Mouse (Mus musculus) heart, adult 2 months (tissue): Measurements from ENCODE around the gene Tesk2. TPM values are rescaled to one million over a fixed set of nuclear protein-coding genes. Genes with fewer than 3 reads are reported as not detected.
A peak's percentile ranks its signal among the peaks of the same experiment; 100 is the strongest.

Experiments used
- DNase-seq, 2 experiments: peaks; one replicate each; pipeline ENCODE4 v3.0.0; 2021
- H3K27ac ChIP-seq: fragments of 200-600 bp; 2 replicates; pipeline ENCODE4 v1.8.1; 2022
- H3K27me3 ChIP-seq: fragments of 200-500 bp; 2 replicates; pipeline ENCODE4 v1.6.1; 2012; ENCODE audit warnings: mild to moderate bottlenecking, low read length, inconsistent platforms, mixed read lengths; ENCODE audit not compliant: control insufficient read depth, insufficient read depth
- H3K36me3 ChIP-seq: fragments of 200-500 bp; 2 replicates; pipeline ENCODE4 v1.6.1; 2012; ENCODE audit warnings: low read length, inconsistent platforms; ENCODE audit not compliant: control insufficient read depth, insufficient read depth
- H3K4me1 ChIP-seq: fragments of 200-500 bp; 2 replicates; pipeline ENCODE4 v1.6.1; 2011; ENCODE audit warnings: low read length; ENCODE audit not compliant: control insufficient read depth, insufficient read depth
- H3K4me3 ChIP-seq: fragments of 200-600 bp; 2 replicates; pipeline ENCODE4 v1.8.1; 2022
- H3K79me2 ChIP-seq: fragments of 200-500 bp; replicated peaks from 2 replicates; pipeline ENCODE4 v1.6.1; 2012; ENCODE audit warnings: mild to moderate bottlenecking, inconsistent platforms, low read length, moderate library complexity, mixed read lengths; ENCODE audit not compliant: control insufficient read depth, insufficient read depth
- H3K9ac ChIP-seq: fragments of 200-500 bp; 2 replicates; pipeline ENCODE4 v1.6.1; 2012; ENCODE audit warnings: low read depth, mild to moderate bottlenecking, control low read depth, inconsistent platforms, low read length, mixed read lengths
- CTCF ChIP-seq: fragments of 200-600 bp; IDR thresholded peaks from 2 replicates; pipeline ENCODE4 v1.8.1; 2022; ENCODE audit warnings: antibody characterized with exemption, mild to moderate bottlenecking, moderate library complexity
- EP300 ChIP-seq: fragments of 200-500 bp; IDR thresholded peaks from 2 replicates; pipeline ENCODE4 v1.6.1; 2011; ENCODE audit warnings: low read depth, low read length, control low read depth; ENCODE audit not compliant: insufficient read depth
- POLR2A ChIP-seq: fragments of 200-500 bp; IDR thresholded peaks from 2 replicates; pipeline ENCODE4 v1.6.1; 2011; ENCODE audit warnings: mild to moderate bottlenecking, low read depth, low read length, control low read depth; ENCODE audit not compliant: insufficient read depth
- WGBS: fragments of 180-500 bp; shearing (Covaris S2); methylation state at CpG from one replicate; pipeline ENCODE4 v1.1.7; 2018; 5-methylcytosine and 5-hydroxymethylcytosine counted together
- intact Hi-C: fragments of 180-260 bp; cut with DNase I; formaldehyde crosslinking; loops from one replicate; pipeline ENCODE4 v1.15.1; 2025
- polyA plus RNA-seq: library from polyadenylated mRNA; depleted of rRNA; stranded (reverse); fragments of >200 nt; gene quantifications from 2 replicates; pipeline ENCODE4 v1.2.3, GENCODE M21; 2012
- total RNA-seq, 2 experiments: library from RNA; stranded (reverse); gene quantifications; 2 replicates each; pipeline ENCODE4 v1.2.3; 2021

Gene Tesk2
- total and polyA plus RNA-seq, 3 experiments: 1.5 to 2.3 (median 1.6) TPM

GRCm38 (mm10) chr4:116807197-116808129 lies 86.7 kb downstream of the Tesk2 start, which contains the start of the genes Toe1 and Mutyh:
Toe1 (minus strand) TSS chr4:116807640.
Mutyh (plus strand) TSS chr4:116807723.
- under 1% methylated on average over 58 of the region's 58 CpGs for WGBS
- peaks cover 6% of the 10 kb centered on the region for H3K4me1 ChIP-seq
- TF ChIP-seq POLR2A (peak; percentile 83), EP300 (0 out of 2 replicates have a peak, but pooled peaks have one; percentile 6), CTCF (no peak)
- H3K9ac ChIP-seq: peak within 1 kb of the TSS; percentile 87
- H3K79me2 ChIP-seq: no peaks in the 10 kb centered on the region
- no peaks in the 10 kb centered on the region for H3K27me3 ChIP-seq
- DNase-seq: peak; percentile 90 to 96
- H3K27ac ChIP-seq: peak within 1 kb of the TSS; percentile 88
- intact Hi-C loops: loop anchor here (5.0 kb wide), 1 partner anchor 90 kb away; no protein-coding TSS in a partner anchor
- peak within 1 kb of the TSS; percentile 90 for H3K4me3 ChIP-seq
- no peaks in the 10 kb centered on the region for H3K36me3 ChIP-seq

GRCm38 (mm10) chr4:116811012-116811411 lies 90.3 kb downstream of the Tesk2 start:
- H3K4me1 ChIP-seq: peaks cover 6% of the 10 kb centered on the region
- intact Hi-C loops: no loop called here
- no peaks in the 10 kb centered on the region for H3K79me2 ChIP-seq
- no peak overlapping the region for H3K4me3 ChIP-seq
- H3K9ac ChIP-seq: no peak overlapping the region
- no peak overlapping the region for H3K27ac ChIP-seq
- no peaks in the 10 kb centered on the region for H3K27me3 ChIP-seq
- no peaks in the 10 kb centered on the region for H3K36me3 ChIP-seq
- DNase-seq: no peak
- 62% methylated on average over 3 of the region's 3 CpGs for WGBS
- TF ChIP-seq CTCF (no peak), POLR2A (no peak), EP300 (no peak)

- H3K9ac ChIP-seq: no peak overlapping the region
- H3K27ac ChIP-seq: no peak overlapping the region
- no peaks in the 10 kb centered on the region for H3K4me1 ChIP-seq
- intact Hi-C loops: no loop called here
- TF ChIP-seq CTCF: no peak
- no peak for TF ChIP-seq EP300
- no peak for TF ChIP-seq POLR2A
- H3K36me3 ChIP-seq: no peaks in the 10 kb centered on the region
- DNase-seq: no peak
- H3K27me3 ChIP-seq: no peaks in the 10 kb centered on the region
- no peaks in the 10 kb centered on the region for H3K79me2 ChIP-seq
- WGBS: 81% methylated on average over 5 of the region's 5 CpGs
- H3K4me3 ChIP-seq: no peak overlapping the region
Observed at GRCm38 (mm10) chr4:116815276-116815675, 94.5 kb downstream of the Tesk2 start.

GRCm38 (mm10) chr4:116817486-116817885 lies 96.7 kb downstream of the Tesk2 start:
- Histone ChIP-seq H3K9ac (no peak overlapping the region), H3K4me1 (peaks cover 1% of the 10 kb centered on the region; the same call in 1 of the 2 replicates), H3K79me2 (no peaks in the 10 kb centered on the region), H3K27me3 (no peaks in the 10 kb centered on the region), H3K36me3 (no peaks in the 10 kb centered on the region), H3K4me3 (no peak overlapping the region), H3K27ac (no peak overlapping the region)
- WGBS: 94% methylated on average over 6 of the region's 6 CpGs
- intact Hi-C loops: no loop called here
- TF ChIP-seq EP300 (no peak), CTCF (no peak), POLR2A (no peak)
- DNase-seq: no peak

GRCm38 (mm10) chr4:116819968-116820901 lies 99.5 kb downstream of the Tesk2 start:
- peaks cover 2% of the 10 kb centered on the region; the same call in 1 of the 2 replicates for H3K4me1 ChIP-seq
- 42% methylated on average over 32 of the region's 32 CpGs for WGBS
- TF ChIP-seq POLR2A (no peak), EP300 (no peak), CTCF (no peak)
- peak overlapping the region; percentile 54; the same call in 1 of the 2 replicates for H3K4me3 ChIP-seq
- DNase-seq: no peak
- no peaks in the 10 kb centered on the region for H3K79me2 ChIP-seq
- H3K27me3 ChIP-seq: no peaks in the 10 kb centered on the region
- peak overlapping the region; percentile 36; the same call in 1 of the 2 replicates for H3K9ac ChIP-seq
- no peak overlapping the region for H3K27ac ChIP-seq
- intact Hi-C loops: no loop called here
- no peaks in the 10 kb centered on the region for H3K36me3 ChIP-seq
